Mouse (Mus musculus): Measurements from ENCODE around the gene Timp2. TPM values are rescaled to one million over a fixed set of nuclear protein-coding genes. Genes with fewer than 3 reads are reported as not detected.
A peak's percentile ranks its signal among the peaks of the same experiment; 100 is the strongest.

The Timp2 gene
- total RNA-seq, 2 experiments from 2014 or later: 206 to 223 TPM

DNA sequence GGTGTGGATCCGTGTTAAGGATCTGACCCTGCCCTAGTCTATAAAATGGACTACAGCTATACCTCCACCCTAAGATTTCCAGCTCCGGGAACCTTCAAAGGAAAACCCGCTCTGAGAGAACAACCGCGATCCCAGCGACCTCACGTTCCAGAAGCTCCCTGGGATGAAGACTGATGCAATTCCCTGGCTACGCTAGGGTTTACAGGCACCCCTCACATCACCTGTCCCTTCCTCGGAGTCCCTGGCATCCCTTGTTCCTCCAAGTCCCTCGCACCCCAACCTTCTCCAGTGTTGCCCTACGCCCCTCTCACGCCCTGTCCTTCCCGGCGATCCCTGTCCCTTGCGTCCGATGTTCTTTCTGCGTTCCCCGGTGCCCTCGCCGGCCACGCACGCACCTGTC, 66.0 kb downstream of the Timp2 start:
- no peak for DNase-seq

DNA sequence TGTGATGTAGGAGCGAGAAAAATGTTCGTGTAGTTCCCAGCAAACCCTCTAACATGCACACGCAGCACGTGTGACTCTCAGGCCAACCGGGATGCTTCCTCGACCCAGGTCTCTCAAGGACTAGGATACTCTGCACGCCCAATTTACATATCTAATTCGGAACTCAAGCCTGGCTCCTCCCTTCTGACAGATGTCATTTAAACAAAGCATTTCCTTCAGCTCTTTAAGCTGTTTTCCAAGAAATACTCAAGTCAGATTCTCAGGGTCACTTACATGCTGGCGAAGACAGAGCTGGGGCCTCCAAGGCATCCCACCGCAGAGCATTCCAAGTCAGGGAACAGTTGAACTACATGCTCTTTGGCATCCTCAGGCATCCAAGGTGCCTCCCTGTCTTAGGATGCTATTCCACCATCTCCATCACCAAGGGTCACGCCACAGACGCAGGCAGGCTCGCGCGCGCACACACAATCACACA, 66.5 kb downstream of the Timp2 start:
- no peak for DNase-seq

DNA sequence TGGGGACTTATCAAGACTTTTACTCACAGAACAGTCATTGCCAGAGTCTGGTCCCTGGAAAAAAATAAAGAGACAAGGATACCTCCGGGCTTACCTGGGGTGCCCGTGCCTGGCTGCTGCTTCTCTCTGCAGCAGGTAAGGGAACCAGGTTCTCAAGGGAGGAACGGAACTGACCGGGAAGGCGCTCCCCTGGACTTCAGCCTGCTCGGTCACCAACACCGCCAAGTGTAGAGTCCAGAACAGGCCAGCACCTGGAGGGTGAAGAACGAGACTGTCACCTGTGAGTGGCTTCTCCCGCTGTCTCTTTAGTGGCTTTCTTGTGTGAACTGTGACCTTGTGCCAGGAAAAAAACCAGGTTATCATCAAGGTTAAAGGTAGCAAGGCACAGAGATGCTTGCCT, 68.0 kb downstream of the Timp2 start:
- no peak for DNase-seq

DNA sequence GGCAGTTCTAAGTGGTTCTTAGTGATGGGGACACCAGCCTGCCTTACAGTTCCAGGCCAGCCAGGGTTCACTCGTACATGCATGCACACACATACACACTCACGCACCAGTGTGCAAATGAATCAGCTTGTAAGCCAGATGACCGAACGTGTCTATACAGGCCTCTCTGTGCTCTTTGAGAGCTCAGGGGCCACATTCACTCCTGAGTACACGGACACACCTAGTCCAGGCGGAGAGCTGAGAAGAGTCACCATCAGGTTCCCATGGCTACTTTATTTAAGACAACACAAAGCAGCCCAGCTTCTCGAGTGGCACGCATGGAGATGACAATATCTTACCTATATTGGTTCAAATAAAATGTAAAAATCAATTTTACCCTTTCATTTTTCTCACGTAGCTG, 69.1 kb downstream of the Timp2 start:
- DNase-seq: no peak

DNA sequence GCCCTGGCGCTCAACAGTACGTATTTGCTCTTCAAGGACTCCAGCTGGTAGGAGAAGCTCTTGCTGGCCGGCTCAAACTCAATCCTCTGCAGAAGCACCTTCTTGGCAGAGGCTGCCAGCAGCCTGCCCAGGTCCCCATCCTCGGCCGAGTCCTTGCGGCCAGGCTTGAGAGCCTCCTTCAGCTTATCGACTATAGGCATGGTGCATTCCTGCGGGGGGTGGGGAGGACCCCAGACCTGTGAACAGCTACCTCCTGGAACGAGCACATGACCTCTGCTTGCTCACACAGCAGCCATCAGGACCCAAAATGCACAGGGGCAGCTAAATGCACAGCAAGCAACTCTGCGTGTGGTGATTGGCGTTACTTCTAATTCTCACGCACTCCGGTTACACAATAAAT, 69.7 kb downstream of the Timp2 start:
- no peak for DNase-seq

DNA sequence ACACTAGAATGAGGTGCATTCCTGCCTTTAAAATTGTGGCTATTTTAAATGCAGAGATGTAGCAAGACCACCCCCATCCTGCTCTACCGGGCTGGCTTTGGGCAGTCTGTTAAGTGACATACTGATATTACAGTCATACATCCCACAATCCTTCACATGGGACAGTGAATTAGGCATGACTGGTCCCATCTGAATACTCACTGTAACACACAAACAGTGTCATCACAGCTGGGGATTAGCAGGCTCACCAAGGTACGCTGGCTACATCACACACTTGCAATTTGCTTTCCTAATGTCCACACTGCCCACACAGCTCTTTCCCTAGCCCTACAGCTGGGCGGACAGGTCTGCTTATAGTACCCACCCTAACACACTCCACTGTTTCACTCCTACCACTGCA, 75.3 kb downstream of the Timp2 start:
- no peak for DNase-seq

DNA sequence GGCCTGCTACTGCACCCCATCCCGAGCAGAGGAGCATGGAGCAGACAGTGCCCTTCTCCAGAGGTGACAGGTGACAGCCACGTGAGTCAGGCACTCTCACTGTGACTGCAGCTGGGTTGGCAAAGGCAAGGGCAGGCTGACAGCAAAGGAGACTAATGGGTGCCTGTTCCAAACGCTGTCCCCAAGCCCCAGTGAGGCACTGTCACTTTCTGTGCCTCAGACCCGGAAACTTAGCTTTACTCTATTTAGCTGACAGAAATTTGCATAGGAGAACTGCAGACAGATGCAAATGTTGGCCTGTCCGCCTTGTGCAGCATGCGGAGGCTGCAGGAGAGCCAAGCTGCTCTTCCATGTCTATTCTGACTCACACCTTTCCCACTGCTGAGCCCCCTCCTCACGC, 79.2 kb downstream of the Timp2 start:
- DNase-seq: no peak

DNA sequence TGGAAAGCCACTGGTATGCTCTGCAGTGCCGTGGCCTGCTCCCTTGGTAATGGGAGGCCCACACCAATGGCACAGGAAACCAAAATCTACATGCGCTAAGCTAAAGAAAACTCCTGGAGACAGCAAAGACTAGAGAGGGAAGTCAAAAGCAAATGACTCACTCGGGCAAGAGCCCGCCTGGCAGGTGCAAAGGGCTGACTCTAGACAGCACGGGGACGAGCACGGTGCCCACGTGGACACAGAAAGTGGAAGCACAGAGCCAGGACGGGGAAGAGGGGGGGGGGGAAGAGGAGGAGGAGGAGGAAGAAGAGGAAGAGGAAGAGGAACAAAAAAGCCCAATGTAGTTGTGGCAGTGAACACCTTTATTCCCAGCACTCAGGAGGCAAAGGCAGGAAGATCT, 80.4 kb downstream of the Timp2 start:
- no peak for DNase-seq

DNA sequence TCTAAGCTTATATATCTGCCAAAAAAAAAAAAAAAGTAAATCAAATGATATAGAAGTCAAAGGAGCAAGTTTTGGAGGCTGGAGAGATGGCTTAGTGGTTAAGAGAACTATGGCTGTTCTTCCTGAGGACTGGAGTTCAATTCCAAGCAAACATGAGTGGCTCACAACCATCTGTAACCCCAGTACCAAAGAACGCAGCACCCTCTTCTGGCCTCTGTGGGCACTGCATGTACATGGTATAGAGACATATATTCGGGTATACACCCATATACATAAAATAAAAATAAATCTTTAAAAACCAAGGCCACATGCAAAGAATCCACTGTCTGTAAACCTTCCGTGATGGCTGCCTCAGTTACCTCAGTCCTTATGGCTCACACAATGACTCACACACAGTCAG, 85.7 kb downstream of the Timp2 start:
- DNase-seq: peak; percentile 35

DNA sequence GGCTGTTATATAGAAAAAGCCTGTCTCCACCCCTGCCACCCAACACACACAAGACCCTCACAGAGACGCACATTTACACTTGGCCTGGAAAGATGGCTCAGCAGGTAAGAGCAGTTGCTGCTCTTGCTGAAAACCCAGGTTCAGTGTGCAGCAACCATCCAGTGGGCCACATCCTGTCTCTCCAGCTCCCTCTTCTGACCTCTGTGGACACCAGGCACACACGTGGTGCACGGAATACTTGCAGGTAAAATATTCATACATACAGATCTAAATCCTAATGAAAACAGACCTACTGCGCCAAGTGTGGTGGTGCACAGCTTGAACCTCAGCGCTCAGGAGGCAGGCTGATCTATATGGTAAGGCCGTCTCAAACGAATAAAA, 88.9 kb downstream of the Timp2 start:
- DNase-seq: no peak

DNA sequence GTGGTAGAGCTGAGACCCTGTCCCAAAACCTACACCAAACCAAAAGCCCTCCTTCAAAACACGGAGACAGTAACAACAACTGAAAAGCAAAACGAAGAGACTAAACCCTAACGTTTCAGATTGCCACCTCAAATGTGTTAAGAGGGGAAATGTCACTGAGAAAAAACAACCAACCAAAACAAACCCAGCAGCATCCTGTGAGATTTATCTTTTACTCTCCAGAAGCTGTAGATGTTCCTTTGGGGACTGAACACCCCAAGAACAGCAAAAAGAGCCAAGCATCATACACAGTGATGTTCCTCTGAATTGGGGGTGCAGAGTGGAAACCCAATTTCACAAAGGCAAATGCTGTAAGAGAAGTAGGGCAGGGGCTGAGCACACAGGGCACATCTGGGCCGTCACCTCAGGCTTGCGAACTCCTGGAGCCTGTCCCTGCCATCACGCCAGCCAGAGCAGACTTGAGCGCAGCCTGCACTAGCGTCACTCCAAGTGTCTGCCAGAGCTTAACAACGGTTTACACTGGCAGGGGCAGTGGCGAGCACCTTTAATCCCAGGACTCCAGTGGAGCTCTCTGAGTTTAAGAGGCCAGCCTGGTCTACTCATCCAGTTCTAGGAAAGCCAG, 89.4 kb downstream of the Timp2 start:
- DNase-seq: no peak

DNA sequence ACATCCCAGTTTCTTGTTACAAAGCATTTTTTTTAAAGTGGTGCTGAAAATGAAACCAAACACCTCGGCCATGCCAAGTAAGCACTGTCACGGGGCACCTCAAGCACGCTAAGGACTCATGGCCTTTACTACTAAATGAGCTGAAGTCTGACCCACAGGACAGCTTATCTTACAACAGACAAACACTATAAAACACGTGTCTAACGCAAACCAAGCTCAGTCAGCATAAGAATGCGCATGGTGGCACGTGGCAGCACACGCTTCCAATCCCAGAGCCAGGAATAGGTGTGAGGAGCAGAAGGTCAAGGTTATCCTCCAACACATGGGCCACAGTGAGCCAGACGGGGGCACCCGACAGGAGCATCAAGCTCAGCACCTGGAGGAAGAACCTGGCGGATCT, 89.9 kb downstream of the Timp2 start:
- no peak for DNase-seq

DNA sequence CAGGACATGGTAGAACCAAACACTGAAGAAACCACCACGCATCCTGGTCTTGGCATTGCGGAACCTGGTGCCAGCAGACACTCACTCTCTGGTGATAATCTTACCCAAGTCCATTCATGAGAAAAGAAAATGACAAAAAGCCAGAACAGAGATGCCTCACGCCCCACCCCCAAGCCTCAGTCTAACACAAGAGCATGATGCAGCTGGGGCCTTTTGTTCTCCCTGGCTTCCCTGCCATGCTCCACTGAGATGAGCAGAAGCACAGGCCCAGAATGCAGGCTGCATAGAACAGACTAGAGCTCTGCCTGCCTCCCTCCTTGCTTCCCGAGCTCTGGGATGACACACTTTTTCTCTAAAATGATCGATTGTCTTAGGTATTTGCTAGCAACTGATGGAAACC, 92.4 kb downstream of the Timp2 start:
- no peak for DNase-seq

DNA sequence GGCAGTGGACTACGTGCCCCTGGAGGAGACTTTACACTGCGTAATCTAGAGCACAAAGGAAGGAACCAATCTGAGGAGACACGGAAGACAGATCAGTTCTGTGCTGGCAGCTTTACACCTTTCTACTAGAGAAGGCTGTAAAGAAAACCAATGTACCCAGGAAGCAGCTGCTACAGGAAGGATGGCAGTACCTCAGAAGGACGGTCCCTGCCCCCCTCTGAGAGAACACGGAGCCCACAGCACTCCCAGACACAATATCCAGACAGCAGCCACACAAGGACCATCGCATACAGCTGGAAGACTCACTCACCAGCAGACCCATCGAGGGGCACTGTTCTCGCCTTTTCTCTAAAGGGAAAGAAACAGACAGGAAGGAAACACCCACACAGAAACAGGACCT, 95.5 kb downstream of the Timp2 start:
- DNase-seq: no peak

DNA sequence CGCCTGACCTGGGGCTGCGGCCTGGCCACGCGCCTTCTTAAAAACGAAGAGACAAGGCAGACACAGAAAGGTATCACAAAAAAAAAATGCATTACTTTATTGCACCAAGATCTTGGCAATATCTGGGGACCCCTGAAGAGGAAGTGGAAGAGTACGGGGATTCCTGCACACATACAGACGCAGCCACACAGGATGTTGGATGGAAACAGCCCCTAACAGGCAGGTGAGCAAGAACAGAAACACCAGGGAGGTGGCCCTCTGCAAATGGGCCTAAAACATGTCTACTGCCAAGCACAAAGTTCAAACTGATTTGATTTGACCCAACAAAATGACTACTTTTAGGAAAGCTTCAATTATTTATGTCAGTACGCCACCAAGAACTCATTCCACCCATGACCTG, 96.0 kb downstream of the Timp2 start:
- DNase-seq: no peak

DNA sequence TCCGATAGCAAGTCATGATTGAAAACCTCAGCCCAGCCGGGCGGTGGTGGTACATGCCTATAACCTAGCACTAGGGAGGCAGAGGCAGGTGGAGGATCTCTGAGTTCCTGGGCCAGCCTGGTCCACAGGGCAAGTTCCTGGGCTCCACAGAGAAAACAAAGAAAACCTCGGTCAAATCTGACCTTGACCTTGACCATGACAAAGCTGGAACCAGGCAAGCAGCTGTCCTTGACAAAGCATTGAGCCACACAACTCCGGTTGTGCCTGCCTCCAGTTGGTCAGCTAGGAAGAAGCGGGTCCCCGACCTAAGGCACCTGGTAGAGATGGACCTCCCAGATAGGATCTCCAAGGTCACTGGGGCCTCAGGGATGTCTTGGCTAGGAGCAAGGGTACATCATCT, 99.2 kb downstream of the Timp2 start:
- DNase-seq: no peak

DNA sequence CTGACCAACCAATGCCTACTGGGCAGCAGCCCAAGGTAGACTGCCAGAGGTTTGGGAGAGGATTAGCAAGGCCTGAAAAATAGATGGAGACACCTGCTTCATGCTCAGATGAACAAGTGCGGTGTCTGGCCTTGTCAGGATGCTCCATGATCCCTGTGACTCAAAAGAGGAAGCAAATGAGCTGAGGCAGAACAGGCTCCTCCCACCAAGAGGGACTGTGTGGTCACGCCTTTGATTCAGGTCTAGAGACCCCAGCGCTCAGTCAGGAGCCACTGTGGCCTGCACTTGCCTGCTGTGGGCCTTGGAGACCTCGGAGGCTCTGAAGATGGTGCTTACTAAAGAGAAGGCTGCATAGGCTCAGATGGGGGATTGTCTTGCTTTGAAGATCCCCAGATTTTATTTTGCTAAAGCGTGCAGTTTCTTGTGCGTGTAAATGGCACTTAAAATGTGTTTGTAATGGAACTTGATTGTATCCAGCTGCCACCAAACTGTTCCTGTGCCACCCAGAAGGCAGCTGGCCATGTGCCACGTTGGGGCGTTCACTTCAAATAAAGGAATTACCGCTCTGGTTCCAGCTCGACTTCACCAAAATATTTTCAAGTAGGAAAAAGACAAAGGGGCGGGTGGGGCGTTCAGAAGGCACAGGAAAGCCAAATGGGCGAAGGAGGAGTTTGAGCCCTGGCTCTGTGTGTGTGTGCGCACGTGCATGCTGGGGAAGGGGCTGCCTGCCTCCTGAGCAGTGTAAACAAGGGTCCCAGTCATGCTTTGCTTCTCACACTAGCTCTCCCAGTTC, 101.2 kb downstream of the Timp2 start:
- DNase-seq: peak; percentile 70

DNA sequence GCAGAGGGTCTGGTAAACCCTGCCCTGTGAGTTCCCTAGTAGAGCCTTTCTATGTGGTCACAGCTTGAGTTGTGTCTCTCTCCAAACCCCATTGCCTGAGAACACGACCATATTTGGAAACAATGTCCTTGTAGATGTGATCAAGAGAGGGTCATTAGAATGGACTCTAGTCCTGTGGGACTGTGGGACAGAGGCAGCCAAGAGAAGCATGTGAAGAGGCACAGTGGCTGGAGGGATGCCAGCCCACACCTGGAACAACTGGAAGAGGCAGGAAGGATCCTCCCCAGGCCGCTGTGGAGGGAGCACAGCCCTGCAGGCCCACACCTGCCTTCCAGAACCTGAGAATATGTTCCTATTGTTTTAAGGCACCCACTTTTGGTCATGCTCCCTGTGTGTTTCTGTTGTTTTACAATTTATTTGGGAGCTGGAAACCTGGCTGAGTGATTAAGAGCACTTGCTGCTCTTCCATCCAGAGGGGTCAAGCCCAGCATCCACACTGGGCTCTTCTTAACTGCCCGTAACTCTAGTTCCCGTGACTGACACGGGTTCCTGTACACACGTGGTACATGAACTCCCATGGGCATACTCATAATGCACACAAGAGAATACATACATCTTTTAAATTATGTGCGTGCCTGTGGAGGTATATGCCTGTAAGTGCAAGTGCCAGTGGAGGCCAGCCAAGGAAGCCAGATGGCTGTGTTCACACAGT, 101.9 kb downstream of the Timp2 start:
- DNase-seq: no peak

Other genes starting within 250 kb of the Timp2 start
- gene Dnah17, start 225.1 kb downstream of the Timp2 start, total RNA-seq (2021): under 1 TPM; 0.05 TPM
- gene Cyth1, start 107.1 kb downstream of the Timp2 start, total RNA-seq (2021): 10 to 100 TPM; 38.3 to 39.1 TPM
- 10 to 100 TPM; 15.5 to 18.7 TPM for gene Usp36, start 65.5 kb downstream of the Timp2 start, total RNA-seq (2021)
- gene Cep295nl, start 13.2 kb downstream of the Timp2 start, total RNA-seq (2021): 1 to 10 TPM; 1.9 to 2.5 TPM
- 10 to 100 TPM; 20.2 to 24.4 TPM for gene Lgals3bp, start 46.4 kb upstream of the Timp2 start, total RNA-seq (2021)
- gene Cant1, start 63.3 kb upstream of the Timp2 start, total RNA-seq (2021): 10 to 100 TPM; 19.6 to 20.2 TPM
- gene C1qtnf1, start 72.5 kb upstream of the Timp2 start, total RNA-seq (2021): 10 to 100 TPM; 21.2 to 25.1 TPM
- 1 to 10 TPM; 4.0 to 5.8 TPM for gene Engase, start 121.1 kb upstream of the Timp2 start, total RNA-seq (2021)